Mouse (Mus musculus): Measurements from ENCODE around the gene Gm5622. TPM values are rescaled to one million over a fixed set of nuclear protein-coding genes. Genes with fewer than 3 reads are reported as not detected.
"Not testable (repeated sequence)": the region's sequence is repeated elsewhere in the genome, so short reads cannot be mapped to it uniquely, and the experiment has no call there.

Gm5622 gene
- total RNA-seq (2021) = not detected

GRCm38 (mm10) chr14:51552490-51552889 lies at the start of gene Gm5622:
TSS of gene Gm5622 (plus strand) at chr14:51552790.
- no peak for DNase-seq

- DNase-seq = no peak
These were observed 45.2 kb upstream of the Gm5622 start for GRCm38 (mm10) chr14:51507416-51507815.

- DNase-seq = not testable (repeated sequence)
These were observed 21.4 kb downstream of the Gm5622 start, which contains the start of gene Gm17175 for GRCm38 (mm10) chr14:51573963-51574362. TSS of gene Gm17175 (minus strand) at chr14:51574063.

GRCm38 (mm10) chr14:51592039-51592438 lies 39.4 kb downstream of the Gm5622 start, which contains the start of gene Gm17174:
TSS of gene Gm17174 (minus strand) at chr14:51592139.
- not testable (repeated sequence) for DNase-seq

- DNase-seq = no peak
These were observed 58.6 kb downstream of the Gm5622 start, which contains the start of gene Gm17078 for GRCm38 (mm10) chr14:51611210-51611609. TSS of gene Gm17078 (minus strand) at chr14:51611310.

GRCm38 (mm10) chr14:51632426-51632825 lies 79.8 kb downstream of the Gm5622 start:
- DNase-seq = peak; percentile 3 to 12

GRCm38 (mm10) chr14:51635566-51635965 lies 83.0 kb downstream of the Gm5622 start, which contains the start of gene Gm4181:
TSS of gene Gm4181 (minus strand) at chr14:51635666.
- DNase-seq = not testable (repeated sequence)

GRCm38 (mm10) chr14:51677269-51677668 lies 124.7 kb downstream of the Gm5622 start:
- DNase-seq = no peak

- DNase-seq = not testable (repeated sequence)
These were observed 142.8 kb downstream of the Gm5622 start, which contains the start of gene Gm17079 for GRCm38 (mm10) chr14:51695368-51695767. TSS of gene Gm17079 (minus strand) at chr14:51695468.

Other genes with a start within 250 kb of the Gm5622 start
- not detected for gene Gm7247, start 191.0 kb upstream of the Gm5622 start, total RNA-seq (2021)
- gene Vmn2r88, start 142.0 kb upstream of the Gm5622 start, total RNA-seq (2021) = not detected
- not detected for gene Vmn2r89, start 100.9 kb upstream of the Gm5622 start, total RNA-seq (2021)
- gene Gm17175, start 21.3 kb downstream of the Gm5622 start, total RNA-seq (2021) = not detected
- gene Gm17174, start 39.3 kb downstream of the Gm5622 start, total RNA-seq (2021) = not detected
- gene Gm17078, start 58.5 kb downstream of the Gm5622 start, total RNA-seq (2021) = not detected
- not detected for gene Gm4181, start 82.9 kb downstream of the Gm5622 start, total RNA-seq (2021)
- gene Gm17079, start 142.7 kb downstream of the Gm5622 start, total RNA-seq (2021) = not detected
- gene Gm5800, start 164.4 kb downstream of the Gm5622 start, total RNA-seq (2021) = not detected
- gene Ang4, start 220.8 kb downstream of the Gm5622 start, total RNA-seq (2021) = not detected
- gene AY358078, start 247.3 kb downstream of the Gm5622 start, total RNA-seq (2021) = not detected